Mouse (Mus musculus) liver, embryonic 18 days (tissue): ENCODE data around the gene Foxo6. TPM values are rescaled to one million over a fixed set of nuclear protein-coding genes. Genes with fewer than 3 reads are reported as not detected.

Source experiments
- polyA plus RNA-seq: library from polyadenylated mRNA; depleted of rRNA; stranded (reverse); fragments of >200 nt; gene quantifications from 2 replicates; pipeline ENCODE4 v1.2.3, GENCODE M21; 2012; rRNA removed

The Foxo6 gene
- 0.04 and 0.08 TPM in 2 replicates for polyA plus RNA-seq

GRCm38 (mm10) chr4:120287290-120288111 lies at the start of gene Foxo6:
Gene Foxo6 (minus strand): TSS chr4:120287349.

Other genes starting within 250 kb of the Foxo6 start
- gene AL607142.1, start 222.4 kb downstream of the Foxo6 start, polyA plus RNA-seq: not detected in 2 replicates
- gene Edn2, start 126.1 kb downstream of the Foxo6 start, polyA plus RNA-seq: 0.06 and 0.08 TPM in 2 replicates
- 10.5 and 12.8 TPM in 2 replicates for gene Scmh1, start 117.9 kb upstream of the Foxo6 start, polyA plus RNA-seq
- gene Slfnl1, start 244.9 kb upstream of the Foxo6 start, polyA plus RNA-seq: 0.02 TPM in 1 of 2 replicates, not detected in the other